Mouse (Mus musculus) neural tube, embryonic 14.5 days (tissue): ENCODE measurements around the gene C5ar2. TPM values are rescaled to one million over a fixed set of nuclear protein-coding genes. Genes with fewer than 3 reads are reported as not detected.
A peak's percentile ranks its signal among the peaks of the same experiment; 100 is the strongest.

Experiments used
- ATAC-seq: fragments of 200-750 bp; cut with Nextera tagmentation; 2 replicates; pipeline ENCODE4 v1.8.0; 2017; ENCODE audit warnings: low read depth, mild to moderate bottlenecking, moderate TSS enrichment, moderate library complexity
- H3K27ac ChIP-seq: fragments of 300-500 bp; sonication (generic); 2 replicates; pipeline ENCODE4 v1.5.1; 2014; ENCODE audit warnings: low read depth, mild to moderate bottlenecking, control low read depth, low read length, moderate library complexity, mixed read lengths
- H3K27me3 ChIP-seq: fragments of 300-500 bp; sonication (generic); 2 replicates; pipeline ENCODE4 v1.6.1; 2014; ENCODE audit warnings: low read length; ENCODE audit not compliant: control insufficient read depth, insufficient read depth
- H3K36me3 ChIP-seq: fragments of 300-500 bp; sonication (generic); 2 replicates; pipeline ENCODE4 v1.6.1; 2014; ENCODE audit warnings: low read length, mixed read lengths; ENCODE audit not compliant: control insufficient read depth, insufficient read depth
- H3K4me1 ChIP-seq: fragments of 300-500 bp; sonication (generic); 2 replicates; pipeline ENCODE4 v1.6.1; 2014; ENCODE audit warnings: low read length; ENCODE audit not compliant: control insufficient read depth, insufficient read depth
- H3K4me2 ChIP-seq: fragments of 300-500 bp; sonication (generic); 2 replicates; pipeline ENCODE4 v1.6.1; 2014; ENCODE audit warnings: mild to moderate bottlenecking, low read depth, low read length, control low read depth
- H3K4me3 ChIP-seq: fragments of 300-500 bp; sonication (generic); 2 replicates; pipeline ENCODE4 v1.5.1; 2014; ENCODE audit warnings: low read depth, low read length, control low read depth, mixed read lengths
- H3K9ac ChIP-seq: fragments of 300-500 bp; sonication (generic); replicated peaks from 2 replicates; pipeline ENCODE4 v1.6.1; 2014; ENCODE audit warnings: low read depth, mild to moderate bottlenecking, control low read depth, low read length, mixed read lengths
- H3K9me3 ChIP-seq: fragments of 300-500 bp; sonication (generic); 2 replicates; pipeline ENCODE4 v1.6.1; 2016; ENCODE audit warnings: low read length; ENCODE audit not compliant: control insufficient read depth
- WGBS: fragments of 180-500 bp; shearing (Covaris S2); extraction: QIAGEN DNeasy Blood & Tissue Kit; methylation state at CpG from one replicate; pipeline ENCODE4 v1.1.7; 2014; 5-methylcytosine and 5-hydroxymethylcytosine counted together
- polyA plus RNA-seq: library from polyadenylated mRNA; unstranded; fragments of >200 nt; fragmentation: Nextera tagmentation; extraction: Ambion mirVana; gene quantifications from 2 replicates; pipeline ENCODE4 v1.2.1, GENCODE M21; 2014

Gene C5ar2
- polyA plus RNA-seq, 1 experiment from 2014 or later, result 0.05 TPM

- Histone ChIP-seq H3K9ac (no peak overlapping the region), H3K27ac (no peak overlapping the region), H3K4me2 (no peak overlapping the region), H3K9me3 (no peaks in the 10 kb centered on the region), H3K27me3 (no peaks in the 10 kb centered on the region), H3K36me3 (peaks cover 31% of the 10 kb centered on the region), H3K4me1 (peaks cover 3% of the 10 kb centered on the region; the same call in 1 of the 2 replicates), H3K4me3 (no peak overlapping the region)
- no peak for ATAC-seq
- 61% methylated on average over 6 of the region's 6 CpGs for WGBS
Observed at GRCm38 (mm10) chr7:16196616-16197015, 47.3 kb downstream of the C5ar2 start.

GRCm38 (mm10) chr7:16193702-16194101, 50.3 kb downstream of the C5ar2 start:
- H3K36me3 ChIP-seq, result peaks cover 10% of the 10 kb centered on the region
- no peak overlapping the region for H3K9ac ChIP-seq
- no peak for ATAC-seq
- H3K4me2 ChIP-seq, result no peak overlapping the region
- 50% methylated on average over 3 of the region's 3 CpGs for WGBS
- no peaks in the 10 kb centered on the region for H3K9me3 ChIP-seq
- H3K27ac ChIP-seq, result no peak overlapping the region
- H3K27me3 ChIP-seq, result no peaks in the 10 kb centered on the region
- H3K4me3 ChIP-seq, result no peak overlapping the region
- peaks cover 3% of the 10 kb centered on the region; the same call in 1 of the 2 replicates for H3K4me1 ChIP-seq

- peak; percentile 58; the same call in 1 of the 2 replicates for ATAC-seq
- H3K4me1 ChIP-seq, result peaks cover 3% of the 10 kb centered on the region; the same call in 1 of the 2 replicates
- no peak overlapping the region for H3K4me2 ChIP-seq
- H3K4me3 ChIP-seq, result no peak overlapping the region
- no peak overlapping the region for H3K27ac ChIP-seq
- WGBS, result 22% methylated on average over 5 of the region's 5 CpGs
- no peaks in the 10 kb centered on the region for H3K27me3 ChIP-seq
- H3K36me3 ChIP-seq, result no peaks in the 10 kb centered on the region
- no peak overlapping the region for H3K9ac ChIP-seq
- no peaks in the 10 kb centered on the region for H3K9me3 ChIP-seq
Observed at GRCm38 (mm10) chr7:16192315-16192714, 51.6 kb downstream of the C5ar2 start.

- Histone ChIP-seq H3K4me3 (no peak overlapping the region), H3K27ac (no peak overlapping the region), H3K4me2 (no peak overlapping the region), H3K9me3 (no peaks in the 10 kb centered on the region), H3K9ac (no peak overlapping the region), H3K4me1 (peaks cover 3% of the 10 kb centered on the region; the same call in 1 of the 2 replicates), H3K27me3 (no peaks in the 10 kb centered on the region), H3K36me3 (peaks cover 21% of the 10 kb centered on the region)
- ATAC-seq, result no peak
- WGBS, result 86% methylated on average over 8 of the region's 8 CpGs
Observed at GRCm38 (mm10) chr7:16187494-16187893, 56.5 kb downstream of the C5ar2 start.

Other genes starting within 250 kb of the C5ar2 start
- gene Bicra, start 196.2 kb downstream of the C5ar2 start, polyA plus RNA-seq, result 8.6 and 9.6 TPM in 2 replicates
- gene Zfp541, start 182.3 kb downstream of the C5ar2 start, polyA plus RNA-seq, result 0.07 and 0.10 TPM in 2 replicates
- 252 and 259 TPM in 2 replicates for gene Napa, start 145.7 kb downstream of the C5ar2 start, polyA plus RNA-seq
- gene Kptn, start 124.3 kb downstream of the C5ar2 start, polyA plus RNA-seq, result 39.0 and 39.5 TPM in 2 replicates
- 1.5 and 2.0 TPM in 2 replicates for gene Slc8a2, start 114.3 kb downstream of the C5ar2 start, polyA plus RNA-seq
- gene Meis3, start 69.1 kb downstream of the C5ar2 start, polyA plus RNA-seq, result 122 and 127 TPM in 2 replicates
- 6.8 and 8.6 TPM in 2 replicates for gene Dhx34, start 22.1 kb downstream of the C5ar2 start, polyA plus RNA-seq
- gene C5ar1, start 15.4 kb upstream of the C5ar2 start, polyA plus RNA-seq, result 0.83 and 2.6 TPM in 2 replicates
- 45.1 and 58.6 TPM in 2 replicates for gene Inafm1, start 29.5 kb upstream of the C5ar2 start, polyA plus RNA-seq
- gene Ccdc9, start 42.6 kb upstream of the C5ar2 start, polyA plus RNA-seq, result 14.8 and 15.8 TPM in 2 replicates
- 13.7 and 19.7 TPM in 2 replicates for gene Bbc3, start 64.2 kb upstream of the C5ar2 start, polyA plus RNA-seq
- 197 and 245 TPM in 2 replicates for gene Sae1, start 143.7 kb upstream of the C5ar2 start, polyA plus RNA-seq
- gene Zc3h4, start 156.8 kb upstream of the C5ar2 start, polyA plus RNA-seq, result 15.8 and 18.5 TPM in 2 replicates
- 62.7 and 70.4 TPM in 2 replicates for gene Tmem160, start 208.6 kb upstream of the C5ar2 start, polyA plus RNA-seq
- gene Npas1, start 233.6 kb upstream of the C5ar2 start, polyA plus RNA-seq, result 1.8 and 2.0 TPM in 2 replicates